Mouse (Mus musculus) heart, embryonic 10.5 days (tissue): ENCODE results near the gene Emx1. TPM values are rescaled to one million over a fixed set of nuclear protein-coding genes. Genes with fewer than 3 reads are reported as not detected.

Source experiments
- DNase-seq: peaks from one replicate; pipeline ENCODE4 v3.0.0-alpha.2; 2017; ENCODE audit warnings: low spot score
- H3K27ac ChIP-seq: fragments of 300-500 bp; sonication (generic); 2 replicates; pipeline ENCODE4 v1.5.1; 2016; ENCODE audit warnings: mild to moderate bottlenecking
- H3K27me3 ChIP-seq: fragments of 300-500 bp; sonication (generic); 2 replicates; pipeline ENCODE4 v1.6.1; 2016; ENCODE audit warnings: mild to moderate bottlenecking; ENCODE audit not compliant: poor library complexity, insufficient read depth, severe bottlenecking
- H3K36me3 ChIP-seq: fragments of 300-500 bp; sonication (generic); 2 replicates; pipeline ENCODE4 v1.6.1; 2016; ENCODE audit warnings: mild to moderate bottlenecking, moderate library complexity
- H3K4me1 ChIP-seq: fragments of 300-500 bp; sonication (generic); 2 replicates; pipeline ENCODE4 v1.6.1; 2016; ENCODE audit warnings: mild to moderate bottlenecking
- H3K4me3 ChIP-seq: fragments of 300-500 bp; sonication (generic); 2 replicates; pipeline ENCODE4 v1.5.1; 2016; ENCODE audit warnings: mild to moderate bottlenecking, moderate library complexity
- H3K9me3 ChIP-seq: fragments of 300-500 bp; sonication (generic); 2 replicates; pipeline ENCODE4 v1.6.1; 2016; ENCODE audit warnings: mild to moderate bottlenecking, moderate library complexity
- WGBS: fragments of 180-500 bp; shearing (Covaris S2); methylation state at CpG from one replicate; pipeline ENCODE4 v1.1.7; 2016; 5-methylcytosine and 5-hydroxymethylcytosine counted together
- polyA plus RNA-seq: library from polyadenylated mRNA; unstranded; fragments of >200 nt; fragmentation: Nextera tagmentation; extraction: Ambion mirVana; gene quantifications from 2 replicates; pipeline ENCODE4 v1.2.1, GENCODE M21; 2016

The Emx1 gene
- polyA plus RNA-seq, 1 experiment from 2014 or later: 0.85 TPM

GRCm38 (mm10) chr6:85250811-85251241 is 63.6 kb downstream of the Emx1 start:
- H3K9me3 ChIP-seq: no peaks in the 10 kb centered on the region
- 36% methylated on average over 6 of the region's 6 CpGs for WGBS

DNA sequence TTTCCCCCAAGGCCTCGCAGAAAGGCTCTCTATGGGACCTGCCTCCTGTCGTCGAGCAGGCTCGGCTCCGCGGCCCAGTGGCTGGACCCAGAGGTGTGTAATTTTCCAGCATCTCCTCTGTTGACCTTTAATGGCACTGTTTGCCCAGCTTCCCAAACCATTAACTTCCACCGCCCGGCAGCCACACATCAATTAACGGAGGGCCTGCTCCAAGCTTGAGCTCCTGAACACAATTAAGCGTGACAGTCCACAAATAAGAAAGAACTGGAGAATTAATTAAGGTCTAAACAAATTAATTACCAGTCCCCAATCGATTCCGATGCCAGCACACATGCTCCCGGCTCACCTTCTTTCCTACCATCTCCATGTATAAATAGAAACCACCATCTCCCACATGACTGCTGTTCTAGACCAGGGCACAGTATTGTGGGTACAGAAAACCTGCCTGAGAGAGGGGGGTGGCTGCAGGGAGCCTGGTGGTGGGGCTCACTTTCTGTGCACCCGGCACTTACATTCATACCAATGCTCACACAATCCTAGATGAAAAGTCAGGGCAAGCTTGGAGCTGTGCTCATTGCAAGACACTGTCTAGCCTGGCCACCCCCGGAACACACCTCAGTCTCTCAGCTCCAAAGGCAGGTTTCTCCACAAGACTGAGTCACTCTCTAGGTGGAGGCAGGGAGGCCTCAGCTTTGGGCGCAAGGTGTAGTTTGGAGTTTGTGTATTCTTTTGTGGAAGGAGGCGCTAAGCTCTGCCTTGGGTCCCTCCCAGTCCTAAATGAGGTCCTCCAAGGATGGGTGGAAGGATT is 65.2 kb downstream of the Emx1 start:
- Histone ChIP-seq H3K36me3 (no peaks in the 10 kb centered on the region), H3K27me3 (no peaks in the 10 kb centered on the region), H3K27ac (no peak overlapping the region), H3K4me1 (peaks cover 23% of the 10 kb centered on the region), H3K4me3 (no peak overlapping the region), H3K9me3 (no peaks in the 10 kb centered on the region)
- no peak for DNase-seq
- WGBS: 88% methylated on average over 17 of the region's 17 CpGs

More at GRCm38 (mm10) chr6:85250811-85251241, 63.6 kb downstream of the Emx1 start:
- no peaks in the 10 kb centered on the region for H3K27me3 ChIP-seq
- H3K4me1 ChIP-seq: peaks cover 23% of the 10 kb centered on the region
- H3K4me3 ChIP-seq: no peak overlapping the region
- DNase-seq: no peak
- H3K27ac ChIP-seq: no peak overlapping the region
- H3K36me3 ChIP-seq: no peaks in the 10 kb centered on the region

DNA sequence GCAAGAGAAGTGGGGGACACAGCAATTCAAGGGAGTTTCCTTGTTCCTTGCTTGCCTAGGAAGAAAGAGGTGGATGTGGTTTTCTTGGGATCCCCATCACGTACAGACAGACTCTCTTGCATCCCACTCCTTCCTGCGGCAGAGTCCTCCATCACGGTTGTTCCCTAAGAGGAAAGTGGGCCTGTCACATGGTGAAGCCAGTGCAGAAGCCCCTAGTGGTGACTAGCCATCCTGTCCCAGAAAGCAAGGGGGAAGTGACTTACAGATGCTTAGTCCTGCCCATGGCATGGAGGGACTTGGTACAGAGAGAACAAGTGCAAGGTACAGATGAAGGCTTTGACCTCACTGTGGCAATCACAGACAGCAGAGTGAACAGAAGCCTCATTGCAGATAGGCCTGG is 66.0 kb downstream of the Emx1 start:
- Histone ChIP-seq H3K27me3 (no peaks in the 10 kb centered on the region), H3K27ac (peak overlapping the region; percentile 70; the same call in 1 of the 2 replicates), H3K4me1 (peaks cover 23% of the 10 kb centered on the region), H3K36me3 (no peaks in the 10 kb centered on the region), H3K9me3 (no peaks in the 10 kb centered on the region), H3K4me3 (no peak overlapping the region)
- whole genome bisulfite sequencing: 78% methylated on average over 3 of the region's 3 CpGs
- DNase-seq: no peak

Other genes starting within 250 kb of the Emx1 start
- gene Exoc6b, start 117.9 kb upstream of the Emx1 start, polyA plus RNA-seq: 19.7 and 21.0 TPM in 2 replicates
- 57.2 and 69.2 TPM in 2 replicates for gene Spr, start 49.7 kb upstream of the Emx1 start, polyA plus RNA-seq
- gene Sfxn5, start 146.0 kb downstream of the Emx1 start, polyA plus RNA-seq: 4.5 and 5.8 TPM in 2 replicates
- gene Rab11fip5, start 187.2 kb downstream of the Emx1 start, polyA plus RNA-seq: 9.0 and 23.0 TPM in 2 replicates
- not detected in 2 replicates for gene Noto, start 236.4 kb downstream of the Emx1 start, polyA plus RNA-seq
- 64.4 and 81.8 TPM in 2 replicates for gene Smyd5, start 244.6 kb downstream of the Emx1 start, polyA plus RNA-seq